Mouse (Mus musculus): ENCODE data around the gene Phactr2. TPM values are rescaled to one million over a fixed set of nuclear protein-coding genes. Genes with fewer than 3 reads are reported as not detected.

Gene Phactr2
- polyA plus RNA-seq, 1 experiment from 2014 or later = 18.8 TPM

- no peaks in the 10 kb centered on the region for H3K9me3 ChIP-seq (ENCODE audit: control insufficient read depth, low read length)
- no peak for ATAC-seq (ENCODE audit: insufficient read depth, low FRiP score, low TSS enrichment)
- H3K36me3 ChIP-seq (ENCODE audit: control insufficient read depth, insufficient read depth, low read length) = no peaks in the 10 kb centered on the region
- no peak overlapping the region for H3K27ac ChIP-seq (ENCODE audit: low read depth, low read length)
- no peaks in the 10 kb centered on the region for H3K4me1 ChIP-seq (ENCODE audit: control insufficient read depth, insufficient read depth, low read length)
- H3K9ac ChIP-seq (ENCODE audit: low read length) = no peak overlapping the region
- H3K4me2 ChIP-seq (ENCODE audit: low read depth) = no peak overlapping the region
- no peak for DNase-seq (ENCODE audit: low spot score)
- no peak overlapping the region for H3K4me3 ChIP-seq (ENCODE audit: low read depth, low read length)
- WGBS = 75% methylated on average over 4 of the region's 4 CpGs
- H3K27me3 ChIP-seq (ENCODE audit: control insufficient read depth, insufficient read depth, low read length) = no peaks in the 10 kb centered on the region
These were observed 33.9 kb downstream of the Phactr2 start for GRCm38 (mm10) chr10:13440292-13440691.

- H3K27ac ChIP-seq (ENCODE audit: low read depth, low read length) = no peak overlapping the region
- no peaks in the 10 kb centered on the region for H3K9me3 ChIP-seq (ENCODE audit: control insufficient read depth, low read length)
- DNase-seq (ENCODE audit: low spot score) = no peak
- H3K4me2 ChIP-seq (ENCODE audit: low read depth) = no peak overlapping the region
- H3K4me3 ChIP-seq (ENCODE audit: low read depth, low read length) = no peak overlapping the region
- H3K27me3 ChIP-seq (ENCODE audit: control insufficient read depth, insufficient read depth, low read length) = no peaks in the 10 kb centered on the region
- H3K9ac ChIP-seq (ENCODE audit: low read length) = no peak overlapping the region
- H3K36me3 ChIP-seq (ENCODE audit: control insufficient read depth, insufficient read depth, low read length) = no peaks in the 10 kb centered on the region
- H3K4me1 ChIP-seq (ENCODE audit: control insufficient read depth, insufficient read depth, low read length) = no peaks in the 10 kb centered on the region
- WGBS = 71% methylated on average over 10 of the region's 10 CpGs
- ATAC-seq (ENCODE audit: insufficient read depth, low FRiP score, low TSS enrichment) = no peak
These were observed 35.9 kb downstream of the Phactr2 start for GRCm38 (mm10) chr10:13438118-13438821.

GRCm38 (mm10) chr10:13437011-13437410 is 37.2 kb downstream of the Phactr2 start:
- H3K27ac ChIP-seq (ENCODE audit: low read depth, low read length) = no peak overlapping the region
- no peak overlapping the region for H3K4me2 ChIP-seq (ENCODE audit: low read depth)
- ATAC-seq (ENCODE audit: insufficient read depth, low FRiP score, low TSS enrichment) (no peak), DNase-seq (ENCODE audit: low spot score) (no peak)
- no peak overlapping the region for H3K9ac ChIP-seq (ENCODE audit: low read length)
- 86% methylated on average over 9 of the region's 9 CpGs for WGBS
- H3K9me3 ChIP-seq (ENCODE audit: control insufficient read depth, low read length) = no peaks in the 10 kb centered on the region
- no peak overlapping the region for H3K4me3 ChIP-seq (ENCODE audit: low read depth, low read length)
- no peaks in the 10 kb centered on the region for H3K36me3 ChIP-seq (ENCODE audit: control insufficient read depth, insufficient read depth, low read length)
- no peaks in the 10 kb centered on the region; the same call in 1 of the 2 replicates for H3K4me1 ChIP-seq (ENCODE audit: control insufficient read depth, insufficient read depth, low read length)
- H3K27me3 ChIP-seq (ENCODE audit: control insufficient read depth, insufficient read depth, low read length) = no peaks in the 10 kb centered on the region

- WGBS = 65% methylated on average over 7 of the region's 7 CpGs
- DNase-seq (ENCODE audit: low spot score) (no peak), ATAC-seq (ENCODE audit: insufficient read depth, low FRiP score, low TSS enrichment) (no peak)
- H3K9ac ChIP-seq (ENCODE audit: low read length) = no peak overlapping the region
- H3K4me3 ChIP-seq (ENCODE audit: low read depth, low read length) = no peak overlapping the region
- H3K9me3 ChIP-seq (ENCODE audit: control insufficient read depth, low read length) = no peaks in the 10 kb centered on the region
- H3K4me2 ChIP-seq (ENCODE audit: low read depth) = no peak overlapping the region
- H3K36me3 ChIP-seq (ENCODE audit: control insufficient read depth, insufficient read depth, low read length) = no peaks in the 10 kb centered on the region
- H3K27ac ChIP-seq (ENCODE audit: low read depth, low read length) = no peak overlapping the region
- no peaks in the 10 kb centered on the region for H3K27me3 ChIP-seq (ENCODE audit: control insufficient read depth, insufficient read depth, low read length)
- peaks cover 4% of the 10 kb centered on the region; the same call in 1 of the 2 replicates for H3K4me1 ChIP-seq (ENCODE audit: control insufficient read depth, insufficient read depth, low read length)
These were observed 41.2 kb downstream of the Phactr2 start for GRCm38 (mm10) chr10:13433016-13433415.

GRCm38 (mm10) chr10:13431641-13432540 is 42.3 kb downstream of the Phactr2 start:
- H3K9me3 ChIP-seq (ENCODE audit: control insufficient read depth, low read length) = no peaks in the 10 kb centered on the region
- no peak overlapping the region for H3K4me2 ChIP-seq (ENCODE audit: low read depth)
- peak overlapping the region; percentile 69 for H3K27ac ChIP-seq (ENCODE audit: low read depth, low read length)
- H3K27me3 ChIP-seq (ENCODE audit: control insufficient read depth, insufficient read depth, low read length) = no peaks in the 10 kb centered on the region
- no peaks in the 10 kb centered on the region for H3K36me3 ChIP-seq (ENCODE audit: control insufficient read depth, insufficient read depth, low read length)
- H3K4me3 ChIP-seq (ENCODE audit: low read depth, low read length) = no peak overlapping the region
- ATAC-seq (ENCODE audit: insufficient read depth, low FRiP score, low TSS enrichment) (no peak), DNase-seq (ENCODE audit: low spot score) (peak; percentile 39)
- peaks cover 4% of the 10 kb centered on the region; the same call in 1 of the 2 replicates for H3K4me1 ChIP-seq (ENCODE audit: control insufficient read depth, insufficient read depth, low read length)
- WGBS = 20% methylated on average over 8 of the region's 8 CpGs
- H3K9ac ChIP-seq (ENCODE audit: low read length) = 0 out of 2 replicates have a peak overlapping the region, but pooled peaks have one; percentile 4

GRCm38 (mm10) chr10:13429766-13430165 is 44.4 kb downstream of the Phactr2 start:
- DNase-seq (ENCODE audit: low spot score) (peak; percentile 74), ATAC-seq (ENCODE audit: insufficient read depth, low FRiP score, low TSS enrichment) (peak; percentile 43; the same call in 1 of the 2 replicates)
- H3K27me3 ChIP-seq (ENCODE audit: control insufficient read depth, insufficient read depth, low read length) = no peaks in the 10 kb centered on the region
- H3K36me3 ChIP-seq (ENCODE audit: control insufficient read depth, insufficient read depth, low read length) = no peaks in the 10 kb centered on the region
- H3K4me2 ChIP-seq (ENCODE audit: low read depth) = no peak overlapping the region
- no peaks in the 10 kb centered on the region for H3K9me3 ChIP-seq (ENCODE audit: control insufficient read depth, low read length)
- H3K4me3 ChIP-seq (ENCODE audit: low read depth, low read length) = no peak overlapping the region
- no peak overlapping the region for H3K9ac ChIP-seq (ENCODE audit: low read length)
- 14% methylated on average over 5 of the region's 5 CpGs for WGBS
- H3K27ac ChIP-seq (ENCODE audit: low read depth, low read length) = no peak overlapping the region
- peaks cover 4% of the 10 kb centered on the region; the same call in 1 of the 2 replicates for H3K4me1 ChIP-seq (ENCODE audit: control insufficient read depth, insufficient read depth, low read length)

- H3K27me3 ChIP-seq (ENCODE audit: control insufficient read depth, insufficient read depth, low read length) = no peaks in the 10 kb centered on the region
- peaks cover 4% of the 10 kb centered on the region; the same call in 1 of the 2 replicates for H3K4me1 ChIP-seq (ENCODE audit: control insufficient read depth, insufficient read depth, low read length)
- no peak overlapping the region for H3K4me3 ChIP-seq (ENCODE audit: low read depth, low read length)
- H3K9me3 ChIP-seq (ENCODE audit: control insufficient read depth, low read length) = no peaks in the 10 kb centered on the region
- 15% methylated on average over 13 of the region's 13 CpGs for WGBS
- ATAC-seq (ENCODE audit: insufficient read depth, low FRiP score, low TSS enrichment) (peak; percentile 73), DNase-seq (ENCODE audit: low spot score) (peak; percentile 61)
- no peak overlapping the region for H3K4me2 ChIP-seq (ENCODE audit: low read depth)
- no peak overlapping the region for H3K9ac ChIP-seq (ENCODE audit: low read length)
- no peak overlapping the region for H3K27ac ChIP-seq (ENCODE audit: low read depth, low read length)
- H3K36me3 ChIP-seq (ENCODE audit: control insufficient read depth, insufficient read depth, low read length) = no peaks in the 10 kb centered on the region
These were observed 45.0 kb downstream of the Phactr2 start for GRCm38 (mm10) chr10:13429240-13429639.

- Histone ChIP-seq H3K9me3 (ENCODE audit: control insufficient read depth, low read length) (no peaks in the 10 kb centered on the region), H3K9ac (ENCODE audit: low read length) (no peak overlapping the region), H3K4me2 (ENCODE audit: low read depth) (no peak overlapping the region), H3K27ac (ENCODE audit: low read depth, low read length) (no peak overlapping the region), H3K4me1 (ENCODE audit: control insufficient read depth, insufficient read depth, low read length) (peaks cover 4% of the 10 kb centered on the region; the same call in 1 of the 2 replicates), H3K36me3 (ENCODE audit: control insufficient read depth, insufficient read depth, low read length) (no peaks in the 10 kb centered on the region), H3K4me3 (ENCODE audit: low read depth, low read length) (no peak overlapping the region), H3K27me3 (ENCODE audit: control insufficient read depth, insufficient read depth, low read length) (no peaks in the 10 kb centered on the region)
- WGBS = 86% methylated on average over 7 of the region's 7 CpGs
- ATAC-seq (ENCODE audit: insufficient read depth, low FRiP score, low TSS enrichment) (no peak), DNase-seq (ENCODE audit: low spot score) (no peak)
These were observed 45.7 kb downstream of the Phactr2 start for GRCm38 (mm10) chr10:13428536-13428935.
